Mouse (Mus musculus): ENCODE results near the gene Strap. TPM values are rescaled to one million over a fixed set of nuclear protein-coding genes. Genes with fewer than 3 reads are reported as not detected.
"Not testable (repeated sequence)": the region's sequence is repeated elsewhere in the genome, so short reads cannot be mapped to it uniquely, and the experiment has no call there.

Gene Strap
- polyA plus RNA-seq, 1 experiment from 2014 or later = 138 TPM

GRCm38 (mm10) chr6:137704300-137704939 lies 30.5 kb upstream of the Strap start:
- 73% methylated on average over 25 of the region's 25 CpGs for WGBS
- Histone ChIP-seq H3K4me1 (replicated peaks; ENCODE audit: insufficient read depth, low read length) (no peaks in the 10 kb centered on the region), H3K9me3 (replicated peaks; ENCODE audit: low read length) (no peaks in the 10 kb centered on the region), H3K27ac (no peak overlapping the region), H3K9ac (ENCODE audit: low read depth, low read length) (no peak overlapping the region), H3K27me3 (ENCODE audit: insufficient read depth, low read length) (no peaks in the 10 kb centered on the region), H3K4me2 (ENCODE audit: low read length) (0 out of 2 replicates have a peak overlapping the region, but pooled peaks have one; percentile 7), H3K4me3 (replicated peaks; ENCODE audit: low read depth, low read length) (no peak overlapping the region), H3K36me3 (ENCODE audit: insufficient read depth, low read length) (no peaks in the 10 kb centered on the region)
- DNase-seq (ENCODE audit: low spot score) (no peak), ATAC-seq (replicated peaks; ENCODE audit: low FRiP score, low read depth) (no peak)
- no peak for TF ChIP-seq CTCF (IDR thresholded peaks at IDR 0.05; ENCODE audit: low read depth)

GRCm38 (mm10) chr6:137706209-137706608 lies 28.7 kb upstream of the Strap start:
- H3K4me1 ChIP-seq (replicated peaks; ENCODE audit: insufficient read depth, low read length) = no peaks in the 10 kb centered on the region
- no peak for TF ChIP-seq CTCF (IDR thresholded peaks at IDR 0.05; ENCODE audit: low read depth)
- no peak for ATAC-seq (replicated peaks; ENCODE audit: low FRiP score, low read depth)
- WGBS = 90% methylated on average over 10 of the region's 10 CpGs
- H3K27me3 ChIP-seq (ENCODE audit: insufficient read depth, low read length) = no peaks in the 10 kb centered on the region
- H3K27ac ChIP-seq = no peak overlapping the region
- no peaks in the 10 kb centered on the region for H3K9me3 ChIP-seq (replicated peaks; ENCODE audit: low read length)
- H3K9ac ChIP-seq (ENCODE audit: low read depth, low read length) = no peak overlapping the region
- no peak overlapping the region for H3K4me2 ChIP-seq (ENCODE audit: low read length)
- no peaks in the 10 kb centered on the region for H3K36me3 ChIP-seq (ENCODE audit: insufficient read depth, low read length)
- no peak overlapping the region for H3K4me3 ChIP-seq (replicated peaks; ENCODE audit: low read depth, low read length)
- DNase-seq (ENCODE audit: low spot score) = no peak

DNA sequence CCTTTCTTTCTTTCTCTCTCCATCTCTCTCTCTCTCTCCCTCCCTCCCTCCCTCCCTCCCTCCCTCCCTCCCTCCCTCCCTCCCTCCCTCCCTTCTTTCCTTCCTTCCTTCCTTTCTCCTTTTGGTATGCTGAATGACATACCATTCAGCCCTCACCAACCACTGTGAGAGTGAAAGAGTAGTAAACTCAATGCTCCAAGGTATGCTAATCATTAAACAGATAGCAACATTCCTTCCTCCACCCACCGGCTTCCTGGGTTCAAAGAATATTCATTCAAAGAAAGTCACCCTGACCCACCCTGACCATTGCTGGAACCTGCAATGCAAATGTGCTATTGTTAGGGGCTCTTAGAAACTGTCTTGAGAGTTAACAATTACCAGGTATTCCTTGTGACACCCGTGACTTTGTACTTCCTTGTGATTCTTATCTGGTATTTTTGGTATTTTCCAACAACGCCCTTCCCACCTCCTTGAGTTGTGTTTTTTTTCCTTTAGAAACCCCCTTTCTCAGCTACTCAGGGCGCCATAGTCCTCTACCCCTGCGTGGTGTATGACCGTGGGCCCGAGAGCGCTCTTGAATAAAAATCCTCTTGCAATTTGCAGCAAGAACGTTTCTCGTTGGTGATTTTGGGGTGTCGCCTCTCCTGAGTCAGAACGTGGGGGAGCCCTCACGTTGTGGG lies 26.0 kb upstream of the Strap start:
- WGBS = 79% methylated on average over 13 of the region's 13 CpGs
- not testable (repeated sequence) for H3K27ac ChIP-seq; H3K27me3 ChIP-seq (ENCODE audit: insufficient read depth, low read length); ATAC-seq (replicated peaks; ENCODE audit: low FRiP score, low read depth); H3K9ac ChIP-seq (ENCODE audit: low read depth, low read length); H3K4me2 ChIP-seq (ENCODE audit: low read length); H3K36me3 ChIP-seq (ENCODE audit: insufficient read depth, low read length); H3K4me1 ChIP-seq (replicated peaks; ENCODE audit: insufficient read depth, low read length); H3K9me3 ChIP-seq (replicated peaks; ENCODE audit: low read length); DNase-seq (ENCODE audit: low spot score); H3K4me3 ChIP-seq (replicated peaks; ENCODE audit: low read depth, low read length)

DNA sequence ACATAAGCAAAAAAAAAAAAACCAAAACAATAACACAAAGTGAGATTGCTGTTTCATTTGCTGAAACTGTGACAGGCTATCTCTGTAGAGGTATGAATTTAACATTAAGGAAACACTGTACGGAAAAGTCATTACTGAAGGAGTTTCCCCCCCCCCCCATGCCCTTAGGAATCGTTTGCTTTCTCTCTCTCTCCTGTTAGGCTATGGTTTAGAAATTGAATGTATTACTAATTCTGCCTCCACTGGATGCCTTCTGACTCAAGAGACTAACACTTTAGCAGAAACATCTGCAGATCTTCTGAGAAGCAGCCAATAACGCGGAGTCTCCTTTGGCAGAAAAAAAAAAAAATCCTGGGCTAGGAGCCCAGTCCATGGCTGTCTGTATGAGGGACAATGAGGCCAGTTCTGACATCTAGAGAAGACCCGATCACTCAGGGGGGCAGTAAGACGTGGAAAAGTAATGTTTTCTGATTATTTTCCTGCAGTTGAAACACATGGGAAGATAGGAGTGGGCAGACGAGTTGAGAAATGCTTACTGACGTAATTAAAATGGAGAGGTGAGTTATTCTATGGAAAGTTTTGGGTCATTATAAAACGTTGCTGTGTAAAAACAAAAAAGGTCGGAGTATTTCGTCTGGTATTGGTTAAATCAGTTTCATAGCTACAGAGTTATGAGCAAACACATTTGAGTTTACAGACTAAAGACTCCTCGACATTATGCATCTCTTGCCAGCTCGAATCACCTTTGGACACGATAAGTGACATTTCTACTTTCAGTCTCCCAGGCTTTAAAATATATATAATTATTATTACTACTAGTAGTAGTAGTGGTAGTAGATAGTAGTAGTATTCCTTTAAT lies 24.5 kb upstream of the Strap start:
- WGBS = 71% methylated on average over 14 of the region's 14 CpGs

GRCm38 (mm10) chr6:137712654-137713309 lies 22.1 kb upstream of the Strap start:
- ATAC-seq (replicated peaks; ENCODE audit: low FRiP score, low read depth) (no peak), DNase-seq (ENCODE audit: low spot score) (no peak)
- Histone ChIP-seq H3K4me1 (replicated peaks; ENCODE audit: insufficient read depth, low read length) (no peaks in the 10 kb centered on the region), H3K9me3 (replicated peaks; ENCODE audit: low read length) (no peaks in the 10 kb centered on the region), H3K27ac (no peak overlapping the region), H3K9ac (ENCODE audit: low read depth, low read length) (no peak overlapping the region), H3K36me3 (ENCODE audit: insufficient read depth, low read length) (no peaks in the 10 kb centered on the region), H3K27me3 (ENCODE audit: insufficient read depth, low read length) (no peaks in the 10 kb centered on the region), H3K4me2 (ENCODE audit: low read length) (no peak overlapping the region), H3K4me3 (replicated peaks; ENCODE audit: low read depth, low read length) (no peak overlapping the region)
- 63% methylated on average over 7 of the region's 7 CpGs for WGBS
- no peak for TF ChIP-seq CTCF (IDR thresholded peaks at IDR 0.05; ENCODE audit: low read depth)

More for the DNA sequence above, 24.5 kb upstream of the Strap start:
- H3K4me3 ChIP-seq (replicated peaks; ENCODE audit: low read depth, low read length) = no peak overlapping the region
- no peak overlapping the region for H3K9ac ChIP-seq (ENCODE audit: low read depth, low read length)
- no peak for DNase-seq (ENCODE audit: low spot score)
- H3K4me1 ChIP-seq (replicated peaks; ENCODE audit: insufficient read depth, low read length) = no peaks in the 10 kb centered on the region
- no peak overlapping the region for H3K4me2 ChIP-seq (ENCODE audit: low read length)
- TF ChIP-seq CTCF (IDR thresholded peaks at IDR 0.05; ENCODE audit: low read depth) = no peak
- no peaks in the 10 kb centered on the region for H3K9me3 ChIP-seq (replicated peaks; ENCODE audit: low read length)
- H3K36me3 ChIP-seq (ENCODE audit: insufficient read depth, low read length) = no peaks in the 10 kb centered on the region
- H3K27ac ChIP-seq = no peak overlapping the region
- ATAC-seq (replicated peaks; ENCODE audit: low FRiP score, low read depth) = no peak
- H3K27me3 ChIP-seq (ENCODE audit: insufficient read depth, low read length) = no peaks in the 10 kb centered on the region

DNA sequence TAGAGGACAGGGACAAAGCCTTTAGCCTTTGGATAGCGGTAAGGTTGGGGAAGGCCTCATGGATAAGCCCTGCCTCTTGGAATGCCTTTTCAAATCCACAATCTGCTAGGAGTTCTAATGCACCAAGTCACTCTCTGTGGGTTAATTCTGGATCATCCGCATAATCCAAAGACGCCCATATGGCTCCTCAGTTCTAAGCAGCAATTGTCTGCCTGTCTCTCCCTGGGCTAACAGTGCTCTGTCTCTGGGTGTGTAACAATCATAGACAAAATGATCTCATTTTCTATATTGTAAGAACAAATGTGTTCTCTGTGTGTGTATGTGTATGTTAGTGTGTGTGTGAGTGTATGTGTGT lies 21.6 kb upstream of the Strap start:
- Histone ChIP-seq H3K4me2 (ENCODE audit: low read length) (no peak overlapping the region), H3K27ac (no peak overlapping the region), H3K36me3 (ENCODE audit: insufficient read depth, low read length) (no peaks in the 10 kb centered on the region), H3K4me3 (replicated peaks; ENCODE audit: low read depth, low read length) (no peak overlapping the region), H3K9me3 (replicated peaks; ENCODE audit: low read length) (no peaks in the 10 kb centered on the region), H3K9ac (ENCODE audit: low read depth, low read length) (no peak overlapping the region), H3K27me3 (ENCODE audit: insufficient read depth, low read length) (no peaks in the 10 kb centered on the region), H3K4me1 (replicated peaks; ENCODE audit: insufficient read depth, low read length) (no peaks in the 10 kb centered on the region)
- no peak for ATAC-seq (replicated peaks; ENCODE audit: low FRiP score, low read depth)
- DNase-seq (ENCODE audit: low spot score) = no peak
- no peak for TF ChIP-seq CTCF (IDR thresholded peaks at IDR 0.05; ENCODE audit: low read depth)
- 95% methylated on average over 3 of the region's 3 CpGs for WGBS
